In the genomic region with DNA sequence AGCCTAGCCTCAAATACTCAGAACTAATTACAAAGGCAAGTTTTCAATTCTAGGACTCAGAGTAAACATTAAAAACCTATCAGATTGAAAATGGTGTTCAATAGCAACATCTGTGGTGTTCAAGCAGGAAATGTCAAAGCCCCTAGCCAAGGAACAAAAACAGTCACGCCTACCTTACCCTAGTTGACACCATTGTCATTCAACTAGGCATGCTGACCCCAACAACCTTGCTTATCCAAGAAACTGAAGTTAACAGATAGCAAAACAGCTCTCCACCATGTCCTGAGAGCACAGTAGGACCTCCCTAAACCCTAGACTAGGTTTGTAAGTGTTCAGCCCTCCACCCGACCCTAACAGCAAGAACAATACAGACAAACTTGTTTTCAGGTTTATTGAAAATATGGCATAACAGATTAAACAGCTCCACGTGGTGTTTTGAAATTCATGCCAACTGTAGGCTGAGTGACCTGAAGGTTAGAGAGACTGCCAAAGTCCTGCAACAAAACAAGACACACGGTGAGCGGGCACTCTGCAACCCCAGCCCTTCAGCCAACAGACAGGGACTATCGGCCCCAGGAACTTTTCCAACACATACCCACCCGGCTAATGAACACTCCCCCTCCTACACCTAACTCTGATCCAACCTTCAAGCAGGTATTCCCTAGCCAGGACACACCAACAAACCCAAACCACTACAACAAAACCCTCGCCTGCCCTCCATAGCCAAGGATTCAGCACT, we compare ENCODE assay signal across 8 mouse cellular contexts. TPM values are rescaled to one million over a fixed set of nuclear protein-coding genes. Genes with fewer than 3 reads are reported as not detected.
A peak's percentile ranks its signal among the peaks of the same experiment; 100 is the strongest.
DNase-seq lines count a peak whose midpoint lies in the region; ATAC-seq lines count a peak whose summit lies in the region.

No protein-coding gene starts in this region.

- DNase-seq in heart, postnatal 36 days: no peak
- DNase-seq in embryonic facial prominence, embryonic 10.5 days (ENCODE audit: low spot score): no peak
- no peak for DNase-seq in embryo, embryonic 11 days
- no peak for DNase-seq in adrenal gland, postnatal 14 days

- H3K9me3 ChIP-seq in heart, embryonic 13.5 days: no peaks in the 10 kb centered on the region
- H3K9me3 ChIP-seq in embryonic facial prominence, embryonic 10.5 days: no peaks in the 10 kb centered on the region
- no peaks in the 10 kb centered on the region for H3K9me3 ChIP-seq in hindbrain, embryonic 16.5 days (ENCODE audit: control insufficient read depth, low read length)
- no peaks in the 10 kb centered on the region for H3K9me3 ChIP-seq in midbrain, embryonic 13.5 days

- H3K27me3 ChIP-seq in heart, embryonic 13.5 days (replicated peaks): no peaks in the 10 kb centered on the region
- no peaks in the 10 kb centered on the region for H3K27me3 ChIP-seq in embryonic facial prominence, embryonic 10.5 days (replicated peaks; ENCODE audit: low read depth, poor library complexity, severe bottlenecking)
- H3K27me3 ChIP-seq in hindbrain, embryonic 16.5 days (replicated peaks; ENCODE audit: control insufficient read depth, insufficient read depth, low read length): no peaks in the 10 kb centered on the region
- peaks cover 5% of the 10 kb centered on the region; the same call in 1 of the 2 replicates for H3K27me3 ChIP-seq in midbrain, embryonic 13.5 days

- intact Hi-C loops in heart, postnatal 36 days (cut with DNase I): loop anchor here (5.0 kb wide), 2 partner anchors 230 to 480 kb away; a partner anchor contains a TSS

- H3K9ac ChIP-seq in heart, embryonic 13.5 days: peak overlapping the region; percentile 99
- H3K9ac ChIP-seq in hindbrain, embryonic 16.5 days (ENCODE audit: low read depth, low read length): peak overlapping the region; percentile 94
- H3K9ac ChIP-seq in midbrain, embryonic 13.5 days (replicated peaks): peak overlapping the region; percentile 99

- H3K4me2 ChIP-seq in heart, embryonic 13.5 days: peak overlapping the region; percentile 94
- peak overlapping the region; percentile 95 for H3K4me2 ChIP-seq in hindbrain, embryonic 16.5 days (ENCODE audit: low read length)
- peak overlapping the region; percentile 95 for H3K4me2 ChIP-seq in midbrain, embryonic 13.5 days (replicated peaks)

- H3K27ac ChIP-seq in heart, embryonic 13.5 days (replicated peaks): no peak overlapping the region
- no peak overlapping the region for H3K27ac ChIP-seq in embryonic facial prominence, embryonic 10.5 days (replicated peaks)
- no peak overlapping the region for H3K27ac ChIP-seq in hindbrain, embryonic 16.5 days (ENCODE audit: low read depth, low read length)
- no peak overlapping the region for H3K27ac ChIP-seq in midbrain, embryonic 13.5 days

- no peak for ATAC-seq in heart, embryonic 13.5 days (ENCODE audit: extremely low read depth, insufficient number of reproducible peaks, low FRiP score, low TSS enrichment)
- no peak for ATAC-seq in hindbrain, embryonic 16.5 days
- no peak for ATAC-seq in midbrain, embryonic 13.5 days
- no peak for ATAC-seq in monocyte, adult 5-6 weeks (replicated peaks; ENCODE audit: insufficient number of reproducible peaks, low FRiP score, low TSS enrichment, poor library complexity, severe bottlenecking)

- peaks cover 66% of the 10 kb centered on the region for H3K36me3 ChIP-seq in heart, embryonic 13.5 days
- H3K36me3 ChIP-seq in embryonic facial prominence, embryonic 10.5 days (replicated peaks): peaks cover 66% of the 10 kb centered on the region
- peaks cover 24% of the 10 kb centered on the region for H3K36me3 ChIP-seq in hindbrain, embryonic 16.5 days (ENCODE audit: control insufficient read depth, insufficient read depth, low read length)
- H3K36me3 ChIP-seq in midbrain, embryonic 13.5 days: peaks cover 59% of the 10 kb centered on the region

- peaks cover 27% of the 10 kb centered on the region for H3K4me1 ChIP-seq in heart, embryonic 13.5 days
- H3K4me1 ChIP-seq in embryonic facial prominence, embryonic 10.5 days: peaks cover 19% of the 10 kb centered on the region
- peaks cover 19% of the 10 kb centered on the region for H3K4me1 ChIP-seq in hindbrain, embryonic 16.5 days (ENCODE audit: control insufficient read depth, insufficient read depth, low read depth, low read length)
- peaks cover 28% of the 10 kb centered on the region for H3K4me1 ChIP-seq in midbrain, embryonic 13.5 days (replicated peaks)

- H3K4me3 ChIP-seq in heart, embryonic 13.5 days: peak overlapping the region; percentile 93
- peak overlapping the region; percentile 99 for H3K4me3 ChIP-seq in embryonic facial prominence, embryonic 10.5 days
- H3K4me3 ChIP-seq in hindbrain, embryonic 16.5 days (ENCODE audit: low read length): peak overlapping the region; percentile 89
- peak overlapping the region; percentile 94 for H3K4me3 ChIP-seq in midbrain, embryonic 13.5 days (replicated peaks)

- WGBS in heart, embryonic 13.5 days: 53% methylated on average over 8 of the region's 8 CpGs
- 77% methylated on average over 8 of the region's 8 CpGs for WGBS in embryonic facial prominence, embryonic 10.5 days
- 69% methylated on average over 8 of the region's 8 CpGs for WGBS in hindbrain, embryonic 16.5 days
- WGBS in midbrain, embryonic 13.5 days: 72% methylated on average over 8 of the region's 8 CpGs

RNA-seq across cellular contexts. Expression of a gene that starts 2.5 kb away (rescaled TPM):
- 944 and 1,024 TPM in 2 replicates for polyA plus RNA-seq in heart, embryonic 13.5 days (2015; fragmentation: Nextera tagmentation; extraction: Ambion mirVana)
- 100 to 1,000 TPM; 870 to 936 TPM for total RNA-seq in heart, postnatal 36 days (2021)
- polyA plus RNA-seq in embryonic facial prominence, embryonic 10.5 days (2016; fragmentation: Nextera tagmentation; extraction: Ambion mirVana): 1,210 and 1,245 TPM in 2 replicates
- 598 and 658 TPM in 2 replicates for polyA plus RNA-seq in hindbrain, embryonic 16.5 days (2015; fragmentation: Nextera tagmentation; extraction: Ambion mirVana)
- 869 and 873 TPM in 2 replicates for polyA plus RNA-seq in midbrain, embryonic 13.5 days (2015; fragmentation: Nextera tagmentation; extraction: Ambion mirVana)
- 1,304 to 1,545 TPM (median 1,450 TPM) in 3 replicates for total RNA-seq in monocyte, adult 5-6 weeks (2017)
- total RNA-seq in adrenal gland, postnatal 14 days (2021): 1,182 and 1,388 TPM in 2 replicates
